Mouse (Mus musculus) heart, embryonic 11.5 days (tissue): ENCODE data around the gene Rcsd1. TPM values are rescaled to one million over a fixed set of nuclear protein-coding genes. Genes with fewer than 3 reads are reported as not detected.

Experiments used
- ATAC-seq: fragments of 200-750 bp; cut with Nextera tagmentation; replicated peaks from 2 replicates; pipeline ENCODE4 v1.8.0; 2017; ENCODE audit warnings: moderate library complexity; ENCODE audit not compliant: insufficient number of reproducible peaks, low FRiP score, low TSS enrichment
- H3K27ac ChIP-seq: fragments of 300-500 bp; sonication (generic); 2 replicates; pipeline ENCODE4 v1.5.1; 2014; ENCODE audit warnings: mild to moderate bottlenecking, low read depth, low read length
- H3K27me3 ChIP-seq: fragments of 300-500 bp; sonication (generic); 2 replicates; pipeline ENCODE4 v1.6.1; 2014; ENCODE audit warnings: mild to moderate bottlenecking, low read length, mixed read lengths; ENCODE audit not compliant: control insufficient read depth, insufficient read depth
- H3K36me3 ChIP-seq: fragments of 300-500 bp; sonication (generic); 2 replicates; pipeline ENCODE4 v1.6.1; 2014; ENCODE audit warnings: mild to moderate bottlenecking, low read length, moderate library complexity, mixed read lengths; ENCODE audit not compliant: control insufficient read depth, insufficient read depth
- H3K4me1 ChIP-seq: fragments of 300-500 bp; sonication (generic); 2 replicates; pipeline ENCODE4 v1.6.1; 2014; ENCODE audit warnings: low read length; ENCODE audit not compliant: control insufficient read depth, insufficient read depth
- H3K4me2 ChIP-seq: fragments of 300-500 bp; sonication (generic); 2 replicates; pipeline ENCODE4 v1.6.1; 2014; ENCODE audit warnings: mild to moderate bottlenecking, moderate library complexity
- H3K4me3 ChIP-seq: fragments of 300-500 bp; sonication (generic); 2 replicates; pipeline ENCODE4 v1.5.1; 2014; ENCODE audit warnings: low read depth, low read length
- H3K9ac ChIP-seq: fragments of 300-500 bp; sonication (generic); 2 replicates; pipeline ENCODE4 v1.6.1; 2014; ENCODE audit warnings: mild to moderate bottlenecking, low read depth, low read length, moderate library complexity
- H3K9me3 ChIP-seq: fragments of 300-500 bp; sonication (generic); replicated peaks from 2 replicates; pipeline ENCODE4 v1.6.1; 2016; ENCODE audit warnings: low read length; ENCODE audit not compliant: control insufficient read depth
- WGBS: fragments of 180-500 bp; shearing (Covaris S2); extraction: QIAGEN DNeasy Blood & Tissue Kit; methylation state at CpG from one replicate; pipeline ENCODE4 v1.1.7; 2014; ENCODE audit not compliant: insufficient replicate concordance; 5-methylcytosine and 5-hydroxymethylcytosine counted together
- polyA plus RNA-seq: library from polyadenylated mRNA; unstranded; fragments of >200 nt; fragmentation: Nextera tagmentation; extraction: Ambion mirVana; gene quantifications from 2 replicates; pipeline ENCODE4 v1.2.1, GENCODE M21; 2014

Rcsd1 gene
- polyA plus RNA-seq, 1 experiment from 2014 or later = 85.4 TPM

DNA sequence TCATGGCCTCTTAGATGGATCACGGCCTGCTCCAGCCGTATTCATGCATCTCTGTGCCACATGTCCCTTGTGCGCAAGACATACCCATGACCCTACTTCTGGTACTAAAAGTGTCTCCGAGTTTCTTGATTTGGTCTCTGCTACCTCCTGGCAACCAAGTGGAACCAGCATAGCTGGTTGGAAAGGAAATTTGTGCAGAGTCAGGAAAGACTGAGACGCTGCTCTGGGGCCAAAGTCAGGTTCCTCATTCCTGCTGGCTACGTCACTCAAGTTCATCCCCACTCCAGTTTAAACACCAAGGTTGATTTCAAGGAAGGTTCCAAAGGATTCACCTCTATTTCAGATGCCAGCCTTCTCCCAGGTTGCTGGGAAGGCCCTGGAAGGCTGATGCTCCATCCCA is 42.6 kb downstream of the Rcsd1 start:
- WGBS = 86% methylated on average over 6 of the region's 6 CpGs
- Histone ChIP-seq H3K9ac (peak overlapping the region; percentile 23; the same call in 1 of the 2 replicates), H3K27ac (peak overlapping the region; percentile 90), H3K4me3 (no peak overlapping the region), H3K27me3 (no peaks in the 10 kb centered on the region), H3K4me2 (peak overlapping the region; percentile 40), H3K9me3 (no peaks in the 10 kb centered on the region), H3K36me3 (peaks cover 8% of the 10 kb centered on the region; the same call in 1 of the 2 replicates), H3K4me1 (peaks cover 74% of the 10 kb centered on the region)
- ATAC-seq = no peak

DNA sequence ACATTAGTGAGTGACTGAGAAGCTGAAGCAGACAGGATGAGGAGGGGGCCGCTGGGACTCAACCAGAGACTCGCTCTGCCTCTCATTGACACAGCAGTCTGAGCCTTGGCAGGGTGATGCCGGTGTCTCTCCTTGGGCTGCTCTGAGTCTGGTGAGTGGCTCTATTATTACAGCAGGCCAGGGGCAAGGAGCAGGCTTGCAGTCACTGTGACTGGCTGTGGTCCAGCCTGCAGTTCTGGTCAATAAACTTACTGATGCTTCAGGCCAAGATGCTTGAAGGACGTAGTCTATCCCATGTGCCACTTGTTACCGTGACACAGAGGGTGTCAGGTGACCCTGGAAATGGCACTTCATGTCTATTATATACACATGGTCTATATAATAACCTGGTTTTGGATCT is 43.8 kb downstream of the Rcsd1 start:
- H3K36me3 ChIP-seq = peaks cover 5% of the 10 kb centered on the region
- ATAC-seq = no peak

GRCm38 (mm10) chr1:165663277-165663676 is 46.3 kb downstream of the Rcsd1 start:
- Histone ChIP-seq H3K9ac (peak overlapping the region; percentile 39), H3K27me3 (no peaks in the 10 kb centered on the region), H3K36me3 (peaks cover 5% of the 10 kb centered on the region), H3K4me3 (no peak overlapping the region), H3K27ac (peak overlapping the region; percentile 86), H3K9me3 (no peaks in the 10 kb centered on the region), H3K4me2 (peak overlapping the region; percentile 22; the same call in 1 of the 2 replicates), H3K4me1 (peaks cover 50% of the 10 kb centered on the region)
- WGBS = 69% methylated on average over 16 of the region's 16 CpGs
- no peak for ATAC-seq

More for the DNA sequence above, 43.8 kb downstream of the Rcsd1 start:
- H3K9ac ChIP-seq = no peak overlapping the region
- H3K9me3 ChIP-seq = no peaks in the 10 kb centered on the region
- H3K4me2 ChIP-seq = no peak overlapping the region
- H3K4me3 ChIP-seq = no peak overlapping the region
- 70% methylated on average over 5 of the region's 5 CpGs for WGBS
- H3K4me1 ChIP-seq = peaks cover 73% of the 10 kb centered on the region
- H3K27me3 ChIP-seq = no peaks in the 10 kb centered on the region
- H3K27ac ChIP-seq = no peak overlapping the region

DNA sequence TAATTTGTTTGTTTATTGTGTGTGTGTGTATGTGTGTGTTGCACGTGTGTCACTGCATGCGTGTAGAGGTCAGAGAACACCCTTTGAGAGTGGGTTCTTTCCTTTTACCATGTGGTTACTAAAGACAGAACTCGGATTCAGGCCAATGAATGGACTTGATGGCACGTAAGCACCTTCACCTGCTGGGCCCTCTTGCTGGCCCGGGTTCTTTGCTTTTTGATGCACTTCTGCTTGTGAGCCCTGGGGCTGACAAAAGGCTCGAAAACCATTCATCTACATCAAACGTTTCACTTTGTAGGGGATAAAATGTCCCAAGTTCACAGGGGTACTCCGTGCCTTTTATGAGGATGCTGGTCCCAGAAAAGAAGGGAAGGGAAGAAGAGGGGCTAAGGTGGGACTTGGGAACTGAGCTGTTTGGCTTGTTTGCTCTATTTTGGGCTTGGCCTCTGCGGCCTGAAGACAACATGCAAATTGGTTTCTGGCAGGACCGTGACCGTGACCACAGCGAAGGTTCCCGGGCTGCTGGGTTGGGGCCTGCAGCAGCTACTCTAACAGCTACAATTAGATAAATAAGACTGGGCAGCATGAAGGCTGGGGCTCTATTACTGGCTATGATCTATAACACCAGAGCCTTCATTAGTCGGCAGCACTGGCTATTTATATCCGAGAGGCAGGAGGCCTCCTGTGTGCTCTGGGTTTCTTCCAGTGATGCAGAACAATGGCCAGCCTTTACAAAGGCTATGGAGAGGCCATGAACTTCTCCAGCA is 46.9 kb downstream of the Rcsd1 start:
- ATAC-seq = no peak
- 53% methylated on average over 15 of the region's 15 CpGs for WGBS
- Histone ChIP-seq H3K9ac (peak overlapping the region; percentile 39; the same call in 1 of the 2 replicates), H3K27me3 (no peaks in the 10 kb centered on the region), H3K4me2 (peak overlapping the region; percentile 22; the same call in 1 of the 2 replicates), H3K4me3 (no peak overlapping the region), H3K36me3 (peaks cover 11% of the 10 kb centered on the region), H3K9me3 (no peaks in the 10 kb centered on the region), H3K27ac (peak overlapping the region; percentile 86), H3K4me1 (peaks cover 43% of the 10 kb centered on the region)

DNA sequence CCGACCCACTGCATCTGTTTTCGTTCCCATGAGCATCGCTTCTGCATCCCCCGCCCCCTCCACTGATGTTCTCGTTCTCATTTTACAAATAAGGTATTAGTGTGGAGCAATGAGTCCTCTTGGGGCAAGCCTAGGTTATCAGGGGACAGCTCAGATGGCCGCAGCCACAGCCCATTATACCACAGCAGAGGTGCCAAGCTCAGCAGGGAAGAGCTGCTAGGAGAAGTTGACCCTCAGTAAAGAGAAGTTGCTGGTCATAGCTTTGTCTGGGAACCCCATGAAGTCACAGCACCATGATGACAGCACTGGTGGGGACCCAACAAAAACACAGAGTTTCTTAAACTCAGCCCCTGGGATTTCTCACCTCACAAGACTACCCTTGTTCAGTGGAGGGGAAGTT is 47.8 kb downstream of the Rcsd1 start:
- H3K9ac ChIP-seq = no peak overlapping the region
- H3K4me1 ChIP-seq = peaks cover 35% of the 10 kb centered on the region
- 0 out of 2 replicates have a peak overlapping the region, but pooled peaks have one; percentile 86 for H3K27ac ChIP-seq
- H3K27me3 ChIP-seq = no peaks in the 10 kb centered on the region
- 80% methylated on average over 6 of the region's 6 CpGs for WGBS
- ATAC-seq = no peak
- no peak overlapping the region for H3K4me2 ChIP-seq
- H3K9me3 ChIP-seq = no peaks in the 10 kb centered on the region
- peaks cover 16% of the 10 kb centered on the region for H3K36me3 ChIP-seq
- no peak overlapping the region for H3K4me3 ChIP-seq

- ATAC-seq = no peak
- no peaks in the 10 kb centered on the region for H3K9me3 ChIP-seq
- peaks cover 16% of the 10 kb centered on the region for H3K36me3 ChIP-seq
- no peak overlapping the region for H3K4me2 ChIP-seq
- no peak overlapping the region for H3K4me3 ChIP-seq
- H3K4me1 ChIP-seq = peaks cover 29% of the 10 kb centered on the region
- no peak overlapping the region for H3K9ac ChIP-seq
- WGBS = 54% methylated on average over 3 of the region's 3 CpGs
- H3K27me3 ChIP-seq = no peaks in the 10 kb centered on the region
- no peak overlapping the region for H3K27ac ChIP-seq
Observed at GRCm38 (mm10) chr1:165661191-165661590, 48.4 kb downstream of the Rcsd1 start.

- WGBS = 34% methylated on average over 4 of the region's 4 CpGs
- H3K4me3 ChIP-seq = no peak overlapping the region
- no peaks in the 10 kb centered on the region for H3K27me3 ChIP-seq
- no peak overlapping the region for H3K9ac ChIP-seq
- H3K36me3 ChIP-seq = peaks cover 16% of the 10 kb centered on the region
- H3K4me1 ChIP-seq = peaks cover 26% of the 10 kb centered on the region
- H3K4me2 ChIP-seq = no peak overlapping the region
- H3K27ac ChIP-seq = no peak overlapping the region
- no peak for ATAC-seq
- H3K9me3 ChIP-seq = no peaks in the 10 kb centered on the region
Observed at GRCm38 (mm10) chr1:165660774-165661173, 48.8 kb downstream of the Rcsd1 start.

DNA sequence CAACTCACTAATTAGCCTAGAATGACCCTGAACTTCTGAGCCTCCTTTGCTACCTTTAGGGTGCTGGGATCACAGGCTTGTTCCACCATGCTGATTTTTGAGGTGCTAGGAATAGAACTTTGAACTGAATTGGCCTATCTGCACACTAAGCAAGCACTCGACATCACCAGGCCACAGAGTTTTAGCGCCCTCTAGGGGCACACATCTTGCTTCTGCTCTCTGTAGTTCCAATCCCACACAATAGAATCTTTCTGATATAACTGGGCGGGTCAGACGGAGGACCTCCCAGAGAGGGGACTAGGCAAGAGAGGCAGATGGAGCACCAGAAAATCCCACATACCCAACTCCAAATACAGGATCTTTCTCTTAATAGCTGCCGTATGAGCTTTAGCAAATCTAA is 51.0 kb downstream of the Rcsd1 start:
- no peak overlapping the region for H3K27ac ChIP-seq
- no peak overlapping the region for H3K4me2 ChIP-seq
- 47% methylated on average over 5 of the region's 5 CpGs for WGBS
- H3K4me1 ChIP-seq = peaks cover 16% of the 10 kb centered on the region
- H3K9ac ChIP-seq = no peak overlapping the region
- H3K4me3 ChIP-seq = no peak overlapping the region
- peaks cover 23% of the 10 kb centered on the region for H3K36me3 ChIP-seq
- no peaks in the 10 kb centered on the region for H3K27me3 ChIP-seq
- ATAC-seq = no peak
- no peaks in the 10 kb centered on the region for H3K9me3 ChIP-seq

DNA sequence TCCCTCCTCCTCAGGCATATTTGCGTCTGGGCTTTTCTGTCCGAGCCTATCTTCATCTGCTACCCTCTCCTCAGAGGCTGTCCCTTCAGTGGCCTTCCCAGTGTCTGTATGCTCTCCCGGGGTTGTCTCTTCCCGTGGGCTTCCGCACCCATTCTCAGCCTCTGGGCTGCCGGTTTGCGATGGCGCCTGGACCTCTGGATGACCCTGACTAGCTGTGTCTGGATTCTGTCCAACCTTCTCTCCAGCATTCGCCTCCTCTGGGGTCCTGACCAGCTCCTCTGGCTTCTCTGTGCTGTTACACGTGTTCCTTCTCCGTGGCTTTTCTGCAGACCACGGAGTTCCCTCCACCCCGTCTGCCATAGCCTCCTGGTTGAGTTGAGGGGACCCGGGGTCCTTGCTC is 54.1 kb downstream of the Rcsd1 start:
- Histone ChIP-seq H3K9ac (no peak overlapping the region), H3K36me3 (peaks cover 21% of the 10 kb centered on the region), H3K4me3 (no peak overlapping the region), H3K9me3 (no peaks in the 10 kb centered on the region), H3K27ac (0 out of 2 replicates have a peak overlapping the region, but pooled peaks have one; percentile 6), H3K4me2 (no peak overlapping the region), H3K27me3 (no peaks in the 10 kb centered on the region), H3K4me1 (peaks cover 9% of the 10 kb centered on the region; the same call in 1 of the 2 replicates)
- ATAC-seq = no peak
- WGBS = 54% methylated on average over 14 of the region's 14 CpGs
